Mouse (Mus musculus) midbrain, embryonic 11.5 days (tissue): ENCODE measurements around the gene Olfr39. TPM values are rescaled to one million over a fixed set of nuclear protein-coding genes. Genes with fewer than 3 reads are reported as not detected.
"Not testable (repeated sequence)": the region's sequence is repeated elsewhere in the genome, so short reads cannot be mapped to it uniquely, and the experiment has no call there.

Experiments used
- ATAC-seq: fragments of 200-750 bp; cut with Nextera tagmentation; 2 replicates; pipeline ENCODE4 v1.8.0; 2017; ENCODE audit warnings: moderate TSS enrichment, moderate library complexity; ENCODE audit not compliant: low FRiP score
- DNase-seq: peaks from one replicate; pipeline ENCODE4 v3.0.0; 2015; ENCODE audit warnings: low spot score; ENCODE audit errors: missing footprints
- H3K27ac ChIP-seq: fragments of 300-500 bp; sonication (generic); 2 replicates; pipeline ENCODE4 v1.5.1; 2014; ENCODE audit warnings: low read depth, low read length
- H3K27me3 ChIP-seq: fragments of 300-500 bp; sonication (generic); 2 replicates; pipeline ENCODE4 v1.6.1; 2014; ENCODE audit warnings: mild to moderate bottlenecking, low read length, moderate library complexity, mixed read lengths; ENCODE audit not compliant: control insufficient read depth, insufficient read depth
- H3K36me3 ChIP-seq: fragments of 300-500 bp; sonication (generic); 2 replicates; pipeline ENCODE4 v1.6.1; 2014; ENCODE audit warnings: mild to moderate bottlenecking, low read length, moderate library complexity, mixed read lengths; ENCODE audit not compliant: control insufficient read depth, insufficient read depth
- H3K4me1 ChIP-seq: fragments of 300-500 bp; sonication (generic); 2 replicates; pipeline ENCODE4 v1.6.1; 2014; ENCODE audit warnings: low read length; ENCODE audit not compliant: control insufficient read depth, insufficient read depth
- H3K4me2 ChIP-seq: fragments of 300-500 bp; sonication (generic); 2 replicates; pipeline ENCODE4 v1.6.1; 2014; ENCODE audit warnings: mild to moderate bottlenecking, moderate library complexity
- H3K4me3 ChIP-seq: fragments of 300-500 bp; sonication (generic); 2 replicates; pipeline ENCODE4 v1.5.1; 2014; ENCODE audit warnings: low read depth, low read length
- H3K9ac ChIP-seq: fragments of 300-500 bp; sonication (generic); 2 replicates; pipeline ENCODE4 v1.6.1; 2014; ENCODE audit warnings: low read length
- H3K9me3 ChIP-seq: fragments of 300-500 bp; sonication (generic); 2 replicates; pipeline ENCODE4 v1.6.1; 2016; ENCODE audit warnings: low read length; ENCODE audit not compliant: control insufficient read depth
- WGBS: fragments of 180-500 bp; shearing (Covaris S2); extraction: QIAGEN DNeasy Blood & Tissue Kit; methylation state at CpG from one replicate; pipeline ENCODE4 v1.1.7; 2014; 5-methylcytosine and 5-hydroxymethylcytosine counted together
- polyA plus RNA-seq: library from polyadenylated mRNA; unstranded; fragments of >200 nt; fragmentation: Nextera tagmentation; extraction: Ambion mirVana; gene quantifications from 2 replicates; pipeline ENCODE4 v1.2.1, GENCODE M21; 2014

The Olfr39 gene
- polyA plus RNA-seq = not detected in 2 replicates

GRCm38 (mm10) chr9:20282051-20282450 is at the start of gene Olfr39:
Gene Olfr39 (plus strand): TSS chr9:20282351.
- no peak for ATAC-seq
- H3K27me3 ChIP-seq = no peaks in the 10 kb centered on the region

DNA sequence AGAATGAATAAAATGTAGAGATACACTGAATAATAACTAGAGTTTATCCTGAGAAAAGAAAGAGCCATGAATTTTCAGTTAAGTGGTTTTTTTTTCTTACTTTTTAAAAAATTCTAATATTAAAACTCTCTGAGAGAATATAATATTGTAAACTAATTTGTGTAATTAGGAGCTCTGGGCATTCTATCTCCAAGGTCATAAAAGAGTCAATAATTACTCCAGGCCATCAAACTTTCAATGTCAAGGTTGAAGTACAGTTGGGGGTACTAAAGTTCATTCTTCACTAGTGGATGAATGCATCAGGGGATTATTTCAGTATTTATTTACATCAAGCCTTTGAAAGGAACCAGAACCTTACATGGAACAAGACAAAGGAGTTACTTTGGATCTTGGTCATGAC is 45.3 kb upstream of the Olfr39 start, which contains the start of gene Olfr872:
Olfr872 (plus strand) TSS at position 301 of the 400 bp plus-strand sequence.
- no peak within 1 kb of the TSS for H3K4me2 ChIP-seq
- H3K4me3 ChIP-seq = no peak within 1 kb of the TSS
- no peak within 1 kb of the TSS for H3K27ac ChIP-seq
- H3K27me3 ChIP-seq = no peaks in the 10 kb centered on the region
- peaks cover 3% of the 10 kb centered on the region; the same call in 1 of the 2 replicates for H3K9me3 ChIP-seq
- DNase-seq (no peak), ATAC-seq (no peak)
- no peaks in the 10 kb centered on the region for H3K36me3 ChIP-seq
- H3K9ac ChIP-seq = no peak within 1 kb of the TSS
- H3K4me1 ChIP-seq = no peaks in the 10 kb centered on the region

More at GRCm38 (mm10) chr9:20282051-20282450, at the start of gene Olfr39:
- no peak within 1 kb of the TSS for H3K4me2 ChIP-seq
- H3K9me3 ChIP-seq = no peaks in the 10 kb centered on the region
- WGBS = 90% methylated on average over 1 of the region's 1 CpGs
- H3K27ac ChIP-seq = no peak within 1 kb of the TSS
- H3K4me1 ChIP-seq = no peaks in the 10 kb centered on the region
- no peak within 1 kb of the TSS for H3K4me3 ChIP-seq
- no peak for DNase-seq
- H3K9ac ChIP-seq = no peak within 1 kb of the TSS
- no peaks in the 10 kb centered on the region for H3K36me3 ChIP-seq

GRCm38 (mm10) chr9:20237378-20237777 is 44.8 kb upstream of the Olfr39 start:
- H3K36me3 ChIP-seq = no peaks in the 10 kb centered on the region
- no peaks in the 10 kb centered on the region for H3K4me1 ChIP-seq
- no peaks in the 10 kb centered on the region for H3K27me3 ChIP-seq
- DNase-seq (no peak), ATAC-seq (no peak)
- no peak overlapping the region for H3K4me2 ChIP-seq
- H3K9me3 ChIP-seq = peaks cover 4% of the 10 kb centered on the region; the same call in 1 of the 2 replicates
- H3K4me3 ChIP-seq = no peak overlapping the region
- WGBS = 77% methylated on average over 2 of the region's 2 CpGs
- H3K27ac ChIP-seq = no peak overlapping the region
- H3K9ac ChIP-seq = no peak overlapping the region

- not testable (repeated sequence) for H3K4me2 ChIP-seq, H3K27ac ChIP-seq, H3K9ac ChIP-seq, H3K27me3 ChIP-seq, H3K9me3 ChIP-seq, H3K36me3 ChIP-seq, H3K4me1 ChIP-seq, H3K4me3 ChIP-seq, DNase-seq, ATAC-seq
- WGBS = 82% methylated on average over 5 of the region's 5 CpGs
Observed at GRCm38 (mm10) chr9:20295562-20295961, 13.4 kb downstream of the Olfr39 start.

- WGBS = 77% methylated on average over 1 of the region's 1 CpGs
- no peak for DNase-seq
Observed at GRCm38 (mm10) chr9:20298232-20298631, 16.1 kb downstream of the Olfr39 start, which contains the start of gene Olfr873. Gene Olfr873 (plus strand): TSS chr9:20298532.

GRCm38 (mm10) chr9:20335994-20336393 is 53.8 kb downstream of the Olfr39 start, which contains the start of gene Olfr18:
Gene Olfr18 (minus strand): TSS chr9:20336094.
- H3K9ac ChIP-seq = no peak within 1 kb of the TSS
- ATAC-seq (no peak), DNase-seq (no peak)
- no peaks in the 10 kb centered on the region for H3K27me3 ChIP-seq
- H3K4me3 ChIP-seq = no peak within 1 kb of the TSS
- H3K4me2 ChIP-seq = no peak within 1 kb of the TSS
- H3K36me3 ChIP-seq = no peaks in the 10 kb centered on the region
- no peaks in the 10 kb centered on the region for H3K9me3 ChIP-seq
- no peak within 1 kb of the TSS for H3K27ac ChIP-seq
- H3K4me1 ChIP-seq = no peaks in the 10 kb centered on the region

More at GRCm38 (mm10) chr9:20298232-20298631, 16.1 kb downstream of the Olfr39 start, which contains the start of gene Olfr873:
- H3K4me2 ChIP-seq = no peak within 1 kb of the TSS
- no peaks in the 10 kb centered on the region; the same call in 1 of the 2 replicates for H3K9me3 ChIP-seq
- H3K36me3 ChIP-seq = no peaks in the 10 kb centered on the region
- no peak within 1 kb of the TSS for H3K4me3 ChIP-seq
- no peaks in the 10 kb centered on the region for H3K27me3 ChIP-seq
- H3K9ac ChIP-seq = no peak within 1 kb of the TSS
- ATAC-seq = no peak
- H3K27ac ChIP-seq = no peak within 1 kb of the TSS
- H3K4me1 ChIP-seq = no peaks in the 10 kb centered on the region

Other genes starting within 250 kb of the Olfr39 start
- not detected in 2 replicates for gene Olfr867, start 224.8 kb upstream of the Olfr39 start, polyA plus RNA-seq
- not detected in 2 replicates for gene Olfr868, start 183.7 kb upstream of the Olfr39 start, polyA plus RNA-seq
- not detected in 2 replicates for gene Olfr869, start 153.3 kb upstream of the Olfr39 start, polyA plus RNA-seq
- gene Olfr870, start 108.3 kb upstream of the Olfr39 start, polyA plus RNA-seq = not detected in 2 replicates
- not detected in 2 replicates for gene Olfr871, start 70.1 kb upstream of the Olfr39 start, polyA plus RNA-seq
- not detected in 2 replicates for gene Olfr872, start 45.2 kb upstream of the Olfr39 start, polyA plus RNA-seq
- gene Olfr873, start 16.2 kb downstream of the Olfr39 start, polyA plus RNA-seq = not detected in 2 replicates
- gene Olfr18, start 53.7 kb downstream of the Olfr39 start, polyA plus RNA-seq = 0.05 TPM in 1 of 2 replicates, not detected in the other
- gene Zfp560, start 102.8 kb downstream of the Olfr39 start, polyA plus RNA-seq = 35.6 and 38.2 TPM in 2 replicates
- 30.9 and 34.9 TPM in 2 replicates for gene Zfp26, start 177.8 kb downstream of the Olfr39 start, polyA plus RNA-seq
- gene Zfp426, start 210.4 kb downstream of the Olfr39 start, polyA plus RNA-seq = 37.3 and 41.7 TPM in 2 replicates
- 127 and 140 TPM in 2 replicates for gene Zfp266, start 239.1 kb downstream of the Olfr39 start, polyA plus RNA-seq